Mouse (Mus musculus): Measurements from ENCODE around the gene Lrrc49. TPM values are rescaled to one million over a fixed set of nuclear protein-coding genes. Genes with fewer than 3 reads are reported as not detected.
A peak's percentile ranks its signal among the peaks of the same experiment; 100 is the strongest.

Lrrc49 gene
- 83.5 and 88.4 TPM in 2 replicates for polyA plus RNA-seq (2015; fragmentation: Nextera tagmentation; extraction: Ambion mirVana)

- Histone ChIP-seq H3K4me2 (ENCODE audit: low read length) (peak within 1 kb of the TSS; percentile 66), H3K36me3 (ENCODE audit: control insufficient read depth, insufficient read depth, low read length) (peaks cover 6% of the 10 kb centered on the region; the same call in 1 of the 2 replicates), H3K4me3 (ENCODE audit: low read depth, low read length) (peak within 1 kb of the TSS; percentile 57), H3K27me3 (ENCODE audit: control insufficient read depth, insufficient read depth, low read depth, low read length) (no peaks in the 10 kb centered on the region), H3K4me1 (ENCODE audit: control insufficient read depth, insufficient read depth, low read length) (peaks cover 23% of the 10 kb centered on the region), H3K9me3 (replicated peaks; ENCODE audit: control insufficient read depth, low read length, poor library complexity, severe bottlenecking) (no peaks in the 10 kb centered on the region), H3K27ac (ENCODE audit: low read length) (peak within 1 kb of the TSS; percentile 98), H3K9ac (ENCODE audit: low read depth, low read length) (peak within 1 kb of the TSS; percentile 64)
- peak; percentile 97 for ATAC-seq
- WGBS, result under 1% methylated on average over 20 of the region's 21 CpGs
These were observed at the start of gene Lrrc49 for GRCm38 (mm10) chr9:60687891-60688324. TSS of gene Lrrc49 (minus strand) at chr9:60688158.

GRCm38 (mm10) chr9:60734321-60734720 is 46.4 kb upstream of the Lrrc49 start:
- Histone ChIP-seq H3K9me3 (replicated peaks; ENCODE audit: control insufficient read depth, low read length, poor library complexity, severe bottlenecking) (peaks cover 4% of the 10 kb centered on the region; the same call in 1 of the 2 replicates), H3K36me3 (ENCODE audit: control insufficient read depth, insufficient read depth, low read length) (peaks cover 19% of the 10 kb centered on the region), H3K27me3 (ENCODE audit: control insufficient read depth, insufficient read depth, low read depth, low read length) (no peaks in the 10 kb centered on the region), H3K4me3 (ENCODE audit: low read depth, low read length) (no peak overlapping the region), H3K4me2 (ENCODE audit: low read length) (no peak overlapping the region), H3K9ac (ENCODE audit: low read depth, low read length) (no peak overlapping the region), H3K4me1 (ENCODE audit: control insufficient read depth, insufficient read depth, low read length) (no peaks in the 10 kb centered on the region), H3K27ac (ENCODE audit: low read length) (no peak overlapping the region)
- no peak for ATAC-seq
- 96% methylated on average over 2 of the region's 2 CpGs for WGBS

GRCm38 (mm10) chr9:60724968-60725367 is 37.0 kb upstream of the Lrrc49 start:
- no peaks in the 10 kb centered on the region for H3K9me3 ChIP-seq (replicated peaks; ENCODE audit: control insufficient read depth, low read length, poor library complexity, severe bottlenecking)
- H3K4me2 ChIP-seq (ENCODE audit: low read length), result no peak overlapping the region
- no peak for ATAC-seq
- no peak overlapping the region for H3K4me3 ChIP-seq (ENCODE audit: low read depth, low read length)
- H3K9ac ChIP-seq (ENCODE audit: low read depth, low read length), result no peak overlapping the region
- 93% methylated on average over 7 of the region's 7 CpGs for WGBS
- peaks cover 20% of the 10 kb centered on the region for H3K36me3 ChIP-seq (ENCODE audit: control insufficient read depth, insufficient read depth, low read length)
- no peaks in the 10 kb centered on the region for H3K4me1 ChIP-seq (ENCODE audit: control insufficient read depth, insufficient read depth, low read length)
- H3K27me3 ChIP-seq (ENCODE audit: control insufficient read depth, insufficient read depth, low read depth, low read length), result no peaks in the 10 kb centered on the region
- H3K27ac ChIP-seq (ENCODE audit: low read length), result no peak overlapping the region

- Histone ChIP-seq H3K4me2 (ENCODE audit: low read length) (no peak overlapping the region), H3K9ac (ENCODE audit: low read depth, low read length) (no peak overlapping the region), H3K4me3 (ENCODE audit: low read depth, low read length) (no peak overlapping the region), H3K4me1 (ENCODE audit: control insufficient read depth, insufficient read depth, low read length) (peaks cover 6% of the 10 kb centered on the region), H3K27ac (ENCODE audit: low read length) (no peak overlapping the region), H3K36me3 (ENCODE audit: control insufficient read depth, insufficient read depth, low read length) (peaks cover 8% of the 10 kb centered on the region), H3K27me3 (ENCODE audit: control insufficient read depth, insufficient read depth, low read depth, low read length) (no peaks in the 10 kb centered on the region; the same call in 1 of the 2 replicates), H3K9me3 (replicated peaks; ENCODE audit: control insufficient read depth, low read length, poor library complexity, severe bottlenecking) (no peaks in the 10 kb centered on the region)
- WGBS, result 85% methylated on average over 3 of the region's 3 CpGs
- ATAC-seq, result no peak
These were observed 31.7 kb upstream of the Lrrc49 start for GRCm38 (mm10) chr9:60719687-60720086.

GRCm38 (mm10) chr9:60718284-60718683 is 30.3 kb upstream of the Lrrc49 start:
- 62% methylated on average over 3 of the region's 3 CpGs for WGBS
- Histone ChIP-seq H3K4me3 (ENCODE audit: low read depth, low read length) (no peak overlapping the region), H3K27ac (ENCODE audit: low read length) (no peak overlapping the region), H3K4me1 (ENCODE audit: control insufficient read depth, insufficient read depth, low read length) (peaks cover 18% of the 10 kb centered on the region), H3K9ac (ENCODE audit: low read depth, low read length) (no peak overlapping the region), H3K36me3 (ENCODE audit: control insufficient read depth, insufficient read depth, low read length) (no peaks in the 10 kb centered on the region), H3K9me3 (replicated peaks; ENCODE audit: control insufficient read depth, low read length, poor library complexity, severe bottlenecking) (no peaks in the 10 kb centered on the region), H3K4me2 (ENCODE audit: low read length) (no peak overlapping the region), H3K27me3 (ENCODE audit: control insufficient read depth, insufficient read depth, low read depth, low read length) (no peaks in the 10 kb centered on the region; the same call in 1 of the 2 replicates)
- ATAC-seq, result no peak

- no peaks in the 10 kb centered on the region; the same call in 1 of the 2 replicates for H3K27me3 ChIP-seq (ENCODE audit: control insufficient read depth, insufficient read depth, low read depth, low read length)
- H3K27ac ChIP-seq (ENCODE audit: low read length), result no peak overlapping the region
- no peaks in the 10 kb centered on the region for H3K36me3 ChIP-seq (ENCODE audit: control insufficient read depth, insufficient read depth, low read length)
- no peak overlapping the region for H3K4me2 ChIP-seq (ENCODE audit: low read length)
- no peak for ATAC-seq
- peaks cover 25% of the 10 kb centered on the region for H3K4me1 ChIP-seq (ENCODE audit: control insufficient read depth, insufficient read depth, low read length)
- H3K4me3 ChIP-seq (ENCODE audit: low read depth, low read length), result no peak overlapping the region
- H3K9me3 ChIP-seq (replicated peaks; ENCODE audit: control insufficient read depth, low read length, poor library complexity, severe bottlenecking), result no peaks in the 10 kb centered on the region
- WGBS, result 54% methylated on average over 5 of the region's 5 CpGs
- no peak overlapping the region for H3K9ac ChIP-seq (ENCODE audit: low read depth, low read length)
These were observed 27.9 kb upstream of the Lrrc49 start for GRCm38 (mm10) chr9:60715828-60716227.

- WGBS, result 92% methylated on average over 4 of the region's 4 CpGs
- ATAC-seq, result no peak
- Histone ChIP-seq H3K27me3 (ENCODE audit: control insufficient read depth, insufficient read depth, low read depth, low read length) (no peaks in the 10 kb centered on the region; the same call in 1 of the 2 replicates), H3K9me3 (replicated peaks; ENCODE audit: control insufficient read depth, low read length, poor library complexity, severe bottlenecking) (no peaks in the 10 kb centered on the region), H3K4me1 (ENCODE audit: control insufficient read depth, insufficient read depth, low read length) (peaks cover 25% of the 10 kb centered on the region), H3K27ac (ENCODE audit: low read length) (no peak overlapping the region), H3K4me2 (ENCODE audit: low read length) (no peak overlapping the region; the same call in 1 of the 2 replicates), H3K9ac (ENCODE audit: low read depth, low read length) (no peak overlapping the region), H3K4me3 (ENCODE audit: low read depth, low read length) (no peak overlapping the region), H3K36me3 (ENCODE audit: control insufficient read depth, insufficient read depth, low read length) (no peaks in the 10 kb centered on the region)
These were observed 27.3 kb upstream of the Lrrc49 start for GRCm38 (mm10) chr9:60715271-60715670.

GRCm38 (mm10) chr9:60714191-60714590 is 26.2 kb upstream of the Lrrc49 start:
- H3K4me3 ChIP-seq (ENCODE audit: low read depth, low read length), result peak overlapping the region; percentile 72

GRCm38 (mm10) chr9:60713616-60714015 is 25.7 kb upstream of the Lrrc49 start:
- Histone ChIP-seq H3K4me1 (ENCODE audit: control insufficient read depth, insufficient read depth, low read length) (peaks cover 25% of the 10 kb centered on the region), H3K36me3 (ENCODE audit: control insufficient read depth, insufficient read depth, low read length) (no peaks in the 10 kb centered on the region), H3K4me3 (ENCODE audit: low read depth, low read length) (peak overlapping the region; percentile 72), H3K9me3 (replicated peaks; ENCODE audit: control insufficient read depth, low read length, poor library complexity, severe bottlenecking) (no peaks in the 10 kb centered on the region), H3K27me3 (ENCODE audit: control insufficient read depth, insufficient read depth, low read depth, low read length) (no peaks in the 10 kb centered on the region), H3K4me2 (ENCODE audit: low read length) (peak overlapping the region; percentile 89), H3K27ac (ENCODE audit: low read length) (peak overlapping the region; percentile 74), H3K9ac (ENCODE audit: low read depth, low read length) (peak overlapping the region; percentile 96)
- 35% methylated on average over 4 of the region's 4 CpGs for WGBS
- ATAC-seq, result 0 out of 2 replicates have a peak, but pooled peaks have one; percentile 15

More at GRCm38 (mm10) chr9:60714191-60714590, 26.2 kb upstream of the Lrrc49 start:
- 72% methylated on average over 6 of the region's 6 CpGs for WGBS
- Histone ChIP-seq H3K9me3 (replicated peaks; ENCODE audit: control insufficient read depth, low read length, poor library complexity, severe bottlenecking) (no peaks in the 10 kb centered on the region), H3K27me3 (ENCODE audit: control insufficient read depth, insufficient read depth, low read depth, low read length) (no peaks in the 10 kb centered on the region), H3K4me2 (ENCODE audit: low read length) (peak overlapping the region; percentile 89), H3K36me3 (ENCODE audit: control insufficient read depth, insufficient read depth, low read length) (no peaks in the 10 kb centered on the region), H3K27ac (ENCODE audit: low read length) (peak overlapping the region; percentile 74), H3K9ac (ENCODE audit: low read depth, low read length) (peak overlapping the region; percentile 96), H3K4me1 (ENCODE audit: control insufficient read depth, insufficient read depth, low read length) (peaks cover 25% of the 10 kb centered on the region)
- no peak for ATAC-seq
